Mouse (Mus musculus) liver, embryonic 15.5 days (tissue): Measurements from ENCODE around the gene Ccnd3. TPM values are rescaled to one million over a fixed set of nuclear protein-coding genes. Genes with fewer than 3 reads are reported as not detected.

Source experiments
- ATAC-seq: fragments of 200-750 bp; cut with Nextera tagmentation; 2 replicates; pipeline ENCODE4 v1.8.0; 2017; ENCODE audit warnings: moderate number of reproducible peaks, mild to moderate bottlenecking, moderate library complexity; ENCODE audit not compliant: insufficient read depth
- H3K27ac ChIP-seq: fragments of 300-500 bp; sonication (generic); replicated peaks from 2 replicates; pipeline ENCODE4 v1.5.1; 2015; ENCODE audit warnings: mild to moderate bottlenecking, inconsistent platforms
- H3K27me3 ChIP-seq: fragments of 300-500 bp; sonication (generic); 2 replicates; pipeline ENCODE4 v1.6.1; 2015; ENCODE audit warnings: mild to moderate bottlenecking, inconsistent platforms
- H3K36me3 ChIP-seq: fragments of 300-500 bp; sonication (generic); replicated peaks from 2 replicates; pipeline ENCODE4 v1.6.1; 2015; ENCODE audit warnings: moderate library complexity, mild to moderate bottlenecking, inconsistent platforms
- H3K4me1 ChIP-seq: fragments of 300-500 bp; sonication (generic); replicated peaks from 2 replicates; pipeline ENCODE4 v1.6.1; 2015; ENCODE audit warnings: inconsistent platforms
- H3K4me2 ChIP-seq: fragments of 300-500 bp; sonication (generic); 2 replicates; pipeline ENCODE4 v1.6.1; 2015; ENCODE audit warnings: moderate library complexity, mild to moderate bottlenecking, inconsistent platforms
- H3K4me3 ChIP-seq: fragments of 300-500 bp; sonication (generic); replicated peaks from 2 replicates; pipeline ENCODE4 v1.5.1; 2015; ENCODE audit warnings: mild to moderate bottlenecking, inconsistent platforms
- H3K9ac ChIP-seq: fragments of 300-500 bp; sonication (generic); 2 replicates; pipeline ENCODE4 v1.6.1; 2015; ENCODE audit warnings: moderate library complexity, mild to moderate bottlenecking, inconsistent platforms
- H3K9me3 ChIP-seq: fragments of 300-500 bp; sonication (generic); replicated peaks from 2 replicates; pipeline ENCODE4 v1.6.1; 2016; ENCODE audit warnings: inconsistent platforms
- WGBS: fragments of 180-500 bp; shearing (Covaris S2); methylation state at CpG from one replicate; pipeline ENCODE4 v1.1.7; 2015; ENCODE audit warnings: mixed read lengths; ENCODE audit not compliant: insufficient replicate concordance; 5-methylcytosine and 5-hydroxymethylcytosine counted together
- polyA plus RNA-seq: library from polyadenylated mRNA; unstranded; fragments of >200 nt; fragmentation: Nextera tagmentation; extraction: Ambion mirVana; gene quantifications from 2 replicates; pipeline ENCODE4 v1.2.1, GENCODE M21; 2015

The Ccnd3 gene
- polyA plus RNA-seq, 1 experiment from 2014 or later: 422 TPM

DNA sequence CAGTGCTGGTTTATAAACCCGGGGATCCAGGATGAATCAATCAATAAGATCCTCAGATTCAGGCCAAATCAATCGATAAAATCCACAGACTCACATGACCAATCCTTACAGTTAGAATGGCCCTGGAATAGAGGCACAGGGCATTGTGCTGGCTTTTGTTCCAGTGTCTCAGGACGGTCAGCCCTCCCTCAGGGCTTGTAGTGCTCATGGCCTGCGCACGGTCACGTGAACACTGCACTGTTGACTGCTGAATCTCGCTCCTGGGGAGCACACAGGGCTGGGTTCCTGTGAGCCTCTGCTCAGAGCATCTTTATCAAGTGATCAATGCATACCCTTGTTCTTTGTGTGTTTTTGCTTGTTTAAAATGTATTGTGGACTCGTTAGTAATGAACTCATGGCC is 24.1 kb downstream of the Ccnd3 start:
- 72% methylated on average over 8 of the region's 8 CpGs for WGBS
- no peak for ATAC-seq
- Histone ChIP-seq H3K9ac (peak overlapping the region; percentile 21; the same call in 1 of the 2 replicates), H3K36me3 (0 out of 2 replicates have a peak, but pooled peaks cover 3% of the 10 kb centered on the region), H3K4me3 (no peak overlapping the region), H3K27ac (peak overlapping the region; percentile 69), H3K4me1 (peaks cover 94% of the 10 kb centered on the region), H3K9me3 (no peaks in the 10 kb centered on the region), H3K27me3 (no peaks in the 10 kb centered on the region), H3K4me2 (no peak overlapping the region)

DNA sequence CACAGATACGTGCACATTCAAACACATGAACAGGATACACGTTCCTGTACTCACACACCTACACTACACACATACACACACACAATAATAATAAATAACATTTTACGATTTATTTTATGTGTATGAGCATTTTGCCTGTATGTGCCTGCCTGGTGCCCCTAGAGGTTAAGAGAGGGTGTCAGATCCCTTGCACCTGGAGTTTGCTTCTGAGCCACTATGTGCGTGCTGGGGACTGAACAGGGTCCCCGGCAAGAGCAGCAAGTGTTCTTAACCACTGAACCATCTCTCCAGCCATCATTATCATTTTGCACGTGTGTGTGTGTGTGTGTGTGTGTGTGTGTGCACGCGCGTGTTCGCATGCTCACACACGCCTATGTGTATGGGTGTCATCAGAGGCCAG is 24.7 kb downstream of the Ccnd3 start:
- Histone ChIP-seq H3K36me3 (0 out of 2 replicates have a peak, but pooled peaks cover 3% of the 10 kb centered on the region), H3K27me3 (no peaks in the 10 kb centered on the region), H3K27ac (0 out of 2 replicates have a peak overlapping the region, but pooled peaks have one; percentile 38), H3K4me2 (no peak overlapping the region), H3K4me1 (peaks cover 94% of the 10 kb centered on the region), H3K4me3 (no peak overlapping the region), H3K9me3 (no peaks in the 10 kb centered on the region), H3K9ac (no peak overlapping the region)
- no peak for ATAC-seq
- WGBS: 85% methylated on average over 11 of the region's 11 CpGs

DNA sequence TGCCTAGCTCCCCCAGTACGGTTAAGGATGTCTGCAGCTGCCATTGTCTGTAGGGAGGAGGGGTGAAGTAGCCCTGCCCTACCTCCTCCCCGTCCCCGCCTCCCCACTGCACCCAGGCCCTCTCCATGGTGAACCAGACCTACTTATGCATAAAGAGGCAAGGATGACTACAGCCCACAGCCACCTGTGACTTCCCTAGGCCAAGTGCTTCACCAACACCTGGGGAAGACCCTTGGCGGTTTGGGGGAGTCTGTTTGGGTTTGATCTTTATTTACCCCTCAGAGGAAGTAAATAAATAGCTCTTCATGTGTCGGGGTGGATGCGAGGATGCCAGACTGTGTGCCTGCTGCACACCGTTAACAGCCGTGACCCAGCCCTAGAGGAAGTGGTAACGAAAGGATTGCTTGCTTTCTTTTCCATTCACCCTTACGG is 26.6 kb downstream of the Ccnd3 start:
- no peak for ATAC-seq
- Histone ChIP-seq H3K4me2 (peak overlapping the region; percentile 18; the same call in 1 of the 2 replicates), H3K27me3 (no peaks in the 10 kb centered on the region), H3K4me1 (peaks cover 98% of the 10 kb centered on the region), H3K9ac (no peak overlapping the region), H3K9me3 (no peaks in the 10 kb centered on the region), H3K4me3 (no peak overlapping the region), H3K27ac (peak overlapping the region; percentile 97), H3K36me3 (no peaks in the 10 kb centered on the region)
- 55% methylated on average over 10 of the region's 10 CpGs for WGBS

DNA sequence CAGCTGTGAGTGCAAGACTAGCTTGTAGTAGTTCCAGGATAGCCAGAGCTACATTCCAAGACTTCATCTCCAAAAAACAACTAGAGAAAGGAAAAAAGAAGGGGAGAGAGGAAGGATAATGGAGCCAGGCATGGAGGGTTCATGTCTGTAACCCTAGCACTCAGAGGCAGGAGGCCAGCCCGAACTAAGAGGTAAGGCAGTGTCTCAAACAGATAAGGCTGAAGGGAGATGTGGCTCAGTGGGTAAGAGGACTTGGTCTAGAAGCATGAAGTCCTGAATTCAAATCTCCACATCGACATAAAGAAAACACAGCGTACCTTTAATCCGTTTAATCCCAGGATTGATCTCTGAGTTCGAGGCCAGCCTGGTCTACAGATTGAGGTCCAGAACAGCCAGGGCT is 27.5 kb downstream of the Ccnd3 start:
- Histone ChIP-seq H3K27me3 (no peaks in the 10 kb centered on the region), H3K27ac (peak overlapping the region; percentile 97), H3K9me3 (no peaks in the 10 kb centered on the region), H3K9ac (peak overlapping the region; percentile 45), H3K4me1 (peaks cover 97% of the 10 kb centered on the region), H3K4me3 (0 out of 2 replicates have a peak overlapping the region, but pooled peaks have one; percentile 5), H3K4me2 (peak overlapping the region; percentile 47), H3K36me3 (no peaks in the 10 kb centered on the region)
- no peak for ATAC-seq
- WGBS: 58% methylated on average over 5 of the region's 5 CpGs

DNA sequence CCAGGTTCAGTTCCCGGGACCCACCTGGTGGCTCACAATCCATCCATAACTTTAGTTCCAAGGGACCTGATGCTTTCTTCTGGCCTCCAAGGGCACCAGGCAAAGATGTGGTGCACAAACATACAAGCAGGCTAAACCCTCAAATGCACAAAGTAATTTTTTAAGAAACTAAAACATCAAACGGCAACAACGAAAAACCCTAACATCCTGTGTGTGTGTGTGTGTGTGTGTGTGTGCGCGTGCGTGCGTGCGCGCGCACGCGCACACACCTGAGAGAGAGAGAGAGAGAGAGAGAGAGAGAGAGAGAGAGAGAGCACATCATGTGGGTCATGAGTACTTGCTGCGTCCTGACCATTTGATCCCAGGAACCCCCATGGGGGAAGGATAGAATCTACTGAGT is 28.8 kb downstream of the Ccnd3 start:
- Histone ChIP-seq H3K9me3 (no peaks in the 10 kb centered on the region), H3K9ac (no peak overlapping the region), H3K4me3 (no peak overlapping the region), H3K4me1 (peaks cover 93% of the 10 kb centered on the region), H3K36me3 (no peaks in the 10 kb centered on the region), H3K27me3 (no peaks in the 10 kb centered on the region), H3K27ac (peak overlapping the region; percentile 97), H3K4me2 (peak overlapping the region; percentile 67; the same call in 1 of the 2 replicates)
- ATAC-seq: no peak
- 96% methylated on average over 13 of the region's 13 CpGs for WGBS

DNA sequence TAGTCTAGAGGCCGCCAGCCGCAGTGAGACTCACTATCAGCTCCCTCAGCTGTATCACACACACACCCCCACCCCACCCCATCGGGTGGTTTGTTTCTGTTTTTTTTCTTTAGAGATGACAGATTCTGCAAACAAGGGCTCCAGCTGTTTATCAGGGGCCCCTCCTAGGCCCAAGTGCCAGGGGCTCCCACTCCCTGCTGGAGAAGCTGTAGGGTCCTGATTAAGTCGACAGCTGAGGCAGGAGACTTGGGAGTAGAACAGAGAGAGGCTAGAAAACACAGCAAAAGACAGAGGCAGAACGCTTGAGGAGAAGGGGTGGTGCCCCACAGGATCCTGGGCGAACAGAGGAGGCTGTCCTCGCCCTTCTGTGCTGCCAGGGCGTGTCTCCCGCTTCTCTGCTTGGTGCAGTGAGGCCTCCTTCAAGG is 31.0 kb downstream of the Ccnd3 start:
- H3K4me2 ChIP-seq: peak overlapping the region; percentile 67
- no peaks in the 10 kb centered on the region for H3K27me3 ChIP-seq
- WGBS: 8% methylated on average over 9 of the region's 9 CpGs
- H3K9ac ChIP-seq: peak overlapping the region; percentile 63
- ATAC-seq: peak; percentile 93
- H3K27ac ChIP-seq: peak overlapping the region; percentile 97
- H3K36me3 ChIP-seq: no peaks in the 10 kb centered on the region
- peak overlapping the region; percentile 39 for H3K4me3 ChIP-seq
- H3K4me1 ChIP-seq: peaks cover 92% of the 10 kb centered on the region
- H3K9me3 ChIP-seq: no peaks in the 10 kb centered on the region

DNA sequence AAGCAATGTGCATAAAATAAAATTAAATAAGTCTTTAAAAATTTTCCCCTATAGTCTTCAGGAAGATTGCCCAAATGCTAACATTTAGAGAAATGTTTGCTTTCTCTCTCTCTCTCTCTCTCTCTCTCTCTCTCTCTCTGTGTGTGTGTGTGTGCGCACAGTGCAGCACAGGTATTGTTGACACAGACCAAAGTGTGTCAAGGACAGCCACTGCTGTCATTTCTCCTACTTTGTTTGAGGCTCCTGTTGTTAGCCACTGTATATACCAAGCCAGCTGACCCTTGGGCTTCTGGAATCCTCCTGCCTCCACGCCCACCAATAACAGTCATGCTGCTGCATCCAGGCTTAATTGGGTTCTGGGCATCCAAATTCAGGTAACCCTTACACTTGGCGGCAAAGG is 33.2 kb downstream of the Ccnd3 start:
- Histone ChIP-seq H3K4me3 (no peak overlapping the region), H3K4me1 (peaks cover 92% of the 10 kb centered on the region), H3K9ac (no peak overlapping the region), H3K27ac (peak overlapping the region; percentile 49), H3K9me3 (no peaks in the 10 kb centered on the region), H3K27me3 (no peaks in the 10 kb centered on the region), H3K4me2 (no peak overlapping the region; the same call in 1 of the 2 replicates), H3K36me3 (no peaks in the 10 kb centered on the region)
- no peak for ATAC-seq
- 79% methylated on average over 3 of the region's 3 CpGs for WGBS

DNA sequence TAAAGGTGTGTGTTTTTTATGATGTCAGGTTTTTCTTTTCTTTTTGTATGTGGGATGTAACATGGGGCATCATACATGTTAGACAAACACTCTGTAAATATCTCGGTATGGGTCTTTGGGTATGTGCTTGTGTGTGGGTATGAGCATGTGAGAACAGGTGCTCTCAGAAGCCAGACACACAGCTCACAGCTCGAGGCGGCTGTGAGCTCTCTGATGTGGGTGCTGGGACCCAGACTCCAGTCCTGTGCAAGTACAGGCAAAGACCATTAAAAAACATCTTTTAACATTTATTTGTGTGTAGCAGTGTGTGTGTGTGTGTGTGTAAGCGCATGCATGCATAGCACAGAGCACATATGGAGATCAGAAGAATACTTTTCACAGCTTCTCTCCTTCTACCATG is 34.3 kb downstream of the Ccnd3 start:
- Histone ChIP-seq H3K4me2 (no peak overlapping the region), H3K9me3 (no peaks in the 10 kb centered on the region), H3K4me1 (peaks cover 90% of the 10 kb centered on the region), H3K27me3 (no peaks in the 10 kb centered on the region), H3K9ac (no peak overlapping the region), H3K36me3 (no peaks in the 10 kb centered on the region), H3K27ac (peak overlapping the region; percentile 53; the same call in 1 of the 2 replicates), H3K4me3 (no peak overlapping the region)
- WGBS: 89% methylated on average over 4 of the region's 4 CpGs
- no peak for ATAC-seq

DNA sequence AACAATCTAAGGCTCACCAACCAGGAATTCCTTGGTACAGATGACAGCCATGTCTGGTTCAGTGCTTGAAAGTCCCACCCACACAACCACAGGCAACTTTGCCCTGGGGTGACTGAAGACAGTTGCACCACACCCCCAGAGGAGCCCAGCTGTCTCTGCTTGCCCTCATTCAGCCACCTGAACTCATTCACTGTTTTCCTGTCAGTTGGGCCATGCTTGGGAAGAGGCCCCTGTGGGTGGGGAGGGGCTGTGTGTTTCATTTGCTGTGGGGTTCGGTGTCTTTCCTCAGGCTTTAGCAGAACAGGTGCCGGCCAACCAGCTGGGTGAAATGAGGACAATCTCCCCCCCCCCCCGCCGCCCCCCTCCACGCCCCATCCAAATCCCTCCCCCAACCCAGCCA is 37.2 kb downstream of the Ccnd3 start:
- 27% methylated on average over 5 of the region's 5 CpGs for WGBS
- peak overlapping the region; percentile 66 for H3K27ac ChIP-seq
- H3K4me1 ChIP-seq: peaks cover 63% of the 10 kb centered on the region
- no peaks in the 10 kb centered on the region for H3K36me3 ChIP-seq
- peak overlapping the region; percentile 10; the same call in 1 of the 2 replicates for H3K4me2 ChIP-seq
- no peaks in the 10 kb centered on the region for H3K9me3 ChIP-seq
- 0 out of 2 replicates have a peak overlapping the region, but pooled peaks have one; percentile 2 for H3K9ac ChIP-seq
- ATAC-seq: peak; percentile 29; the same call in 1 of the 2 replicates
- no peaks in the 10 kb centered on the region for H3K27me3 ChIP-seq
- H3K4me3 ChIP-seq: no peak overlapping the region

DNA sequence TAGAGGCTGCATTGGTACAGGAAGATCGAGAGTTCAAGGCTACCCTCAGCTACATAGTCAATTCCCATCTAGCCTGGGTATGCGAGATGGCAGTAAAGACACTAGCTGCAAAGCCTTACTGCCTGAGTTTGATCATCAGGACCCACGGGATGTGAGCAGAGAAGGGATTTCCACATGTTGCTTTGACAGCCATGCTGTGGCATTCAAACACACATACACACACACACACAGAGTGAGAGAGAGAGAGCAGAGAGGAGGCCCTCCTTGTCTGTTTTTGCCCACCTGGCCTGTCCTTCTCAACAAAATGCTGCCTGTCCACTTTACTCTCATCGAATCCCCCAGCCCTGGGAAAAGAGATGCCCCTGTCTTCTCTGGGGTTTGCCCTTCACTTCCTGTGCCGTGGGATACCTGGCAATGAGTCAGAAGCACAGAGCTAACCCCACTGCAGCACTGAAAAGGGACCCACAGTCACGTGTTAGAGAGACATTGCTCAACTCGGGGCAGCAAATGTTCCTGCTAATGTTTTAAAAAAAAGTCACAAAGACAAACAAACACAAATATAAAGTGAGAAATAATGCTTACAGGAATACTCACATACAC is 38.3 kb downstream of the Ccnd3 start:
- H3K9me3 ChIP-seq: no peaks in the 10 kb centered on the region
- H3K4me3 ChIP-seq: no peak overlapping the region
- 0 out of 2 replicates have a peak, but pooled peaks have one; percentile 20 for ATAC-seq
- no peaks in the 10 kb centered on the region for H3K27me3 ChIP-seq
- H3K4me1 ChIP-seq: peaks cover 52% of the 10 kb centered on the region
- H3K36me3 ChIP-seq: no peaks in the 10 kb centered on the region
- H3K4me2 ChIP-seq: no peak overlapping the region
- peak overlapping the region; percentile 66 for H3K27ac ChIP-seq
- WGBS: 57% methylated on average over 7 of the region's 7 CpGs
- H3K9ac ChIP-seq: no peak overlapping the region

DNA sequence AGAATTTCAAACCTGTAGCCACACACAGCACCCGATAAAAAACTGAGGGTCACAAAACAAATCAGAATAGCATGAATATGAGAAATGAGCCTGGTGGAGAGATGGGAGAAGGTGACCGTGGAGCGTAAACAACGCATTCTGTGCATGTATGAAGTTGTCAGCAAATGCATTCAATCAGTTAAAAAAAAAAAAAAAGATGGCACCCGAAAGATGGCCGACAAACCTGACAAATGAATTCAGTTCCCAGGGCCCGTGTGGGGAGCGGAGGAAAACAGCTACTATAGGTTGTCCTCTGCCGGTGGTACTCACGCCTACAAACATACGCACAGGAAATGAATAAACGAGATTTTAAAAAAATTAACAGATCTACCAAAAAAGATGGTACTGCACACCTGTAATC is 40.3 kb downstream of the Ccnd3 start:
- no peak overlapping the region for H3K9ac ChIP-seq
- no peak overlapping the region for H3K4me3 ChIP-seq
- no peaks in the 10 kb centered on the region for H3K36me3 ChIP-seq
- 84% methylated on average over 12 of the region's 12 CpGs for WGBS
- H3K4me2 ChIP-seq: no peak overlapping the region
- H3K27me3 ChIP-seq: no peaks in the 10 kb centered on the region
- no peaks in the 10 kb centered on the region for H3K9me3 ChIP-seq
- peaks cover 36% of the 10 kb centered on the region for H3K4me1 ChIP-seq
- no peak overlapping the region for H3K27ac ChIP-seq
- ATAC-seq: no peak
